Mouse (Mus musculus): ENCODE data around the gene Spin2d.
"Not testable (repeated sequence)": the region's sequence is repeated elsewhere in the genome, so short reads cannot be mapped to it uniquely, and the experiment has no call there.

Spin2d gene

DNA sequence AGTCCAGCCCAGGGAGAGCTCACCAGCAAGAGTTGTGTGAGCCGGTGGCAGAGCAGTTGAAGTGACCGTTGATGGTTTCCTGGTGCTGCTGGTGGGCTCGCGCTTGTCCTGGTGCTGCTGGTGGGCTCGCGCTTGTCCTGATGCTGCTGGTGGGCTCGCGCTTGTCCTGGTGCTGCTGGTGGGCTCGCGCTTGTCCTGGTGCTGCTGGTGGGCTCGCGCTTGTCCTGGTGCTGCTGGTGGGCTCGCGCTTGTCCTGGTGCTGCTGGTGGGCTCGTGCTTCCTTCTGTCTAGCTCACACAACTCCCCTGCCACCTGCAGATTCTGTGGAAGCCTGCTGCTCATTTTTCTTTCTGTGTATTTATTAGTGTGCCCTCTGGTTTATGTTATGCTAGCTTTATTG is at the start of gene Spin2d:
Spin2d (minus strand) TSS at position 101 of the 400 bp plus-strand sequence.
- DNase-seq (ENCODE audit: low spot score) = not testable (repeated sequence)

GRCm38 (mm10) chrX:73225365-73225764 is 48.6 kb upstream of the Spin2d start:
- no peak for DNase-seq (ENCODE audit: low spot score)

- DNase-seq (ENCODE audit: low spot score) = not testable (repeated sequence)
Observed at GRCm38 (mm10) chrX:73213819-73214564, 37.2 kb upstream of the Spin2d start, which contains the start of gene Xlr4b. TSS of gene Xlr4b (plus strand) at chrX:73214333.

DNA sequence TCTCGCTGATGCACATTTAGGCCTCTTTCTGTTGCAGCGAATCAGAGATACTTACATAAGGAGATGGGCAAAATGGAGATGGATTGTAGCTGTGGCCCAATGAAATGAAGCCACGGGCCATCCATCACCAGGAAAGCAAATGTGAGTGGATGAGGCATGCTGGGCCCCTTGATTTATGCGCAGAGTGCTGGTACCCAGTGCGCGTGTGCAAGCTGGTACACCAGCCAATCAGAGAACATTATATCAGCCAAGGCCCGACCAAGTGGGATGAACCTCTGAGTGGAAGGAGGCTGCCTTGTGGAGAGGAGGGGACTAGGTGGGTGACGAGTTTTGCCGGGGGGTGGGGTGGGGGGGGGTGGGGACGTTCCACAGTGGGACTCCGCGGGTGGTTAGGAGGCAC is 15.1 kb upstream of the Spin2d start, which contains the start of gene Xlr3b:
Xlr3b (plus strand) TSS at position 274 of the 400 bp plus-strand sequence.
- not testable (repeated sequence) for DNase-seq (ENCODE audit: low spot score)

DNA sequence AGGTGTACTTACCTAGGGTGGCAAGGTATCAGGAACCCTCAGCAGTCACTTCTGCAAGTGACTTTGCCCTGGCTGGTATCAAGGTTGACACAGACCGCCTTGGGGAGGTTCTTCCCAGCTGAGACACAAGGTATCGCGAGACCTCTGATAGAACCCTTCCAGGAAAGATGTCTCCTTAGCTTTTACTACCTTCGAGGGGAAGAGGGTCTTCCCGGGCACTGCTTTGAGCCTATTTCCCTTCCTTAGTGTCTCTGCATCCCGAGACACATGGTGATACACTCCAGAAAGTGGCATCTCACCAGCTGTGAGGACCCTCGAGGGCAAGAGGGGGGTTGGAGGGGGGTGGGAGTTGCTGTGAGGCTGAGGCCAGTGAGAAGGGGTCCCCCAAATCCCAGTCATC is 27.4 kb downstream of the Spin2d start, which contains the start of gene DXBay18:
DXBay18 (minus strand) TSS at position 101 of the 400 bp plus-strand sequence.
- DNase-seq (ENCODE audit: low spot score) = not testable (repeated sequence)

DNA sequence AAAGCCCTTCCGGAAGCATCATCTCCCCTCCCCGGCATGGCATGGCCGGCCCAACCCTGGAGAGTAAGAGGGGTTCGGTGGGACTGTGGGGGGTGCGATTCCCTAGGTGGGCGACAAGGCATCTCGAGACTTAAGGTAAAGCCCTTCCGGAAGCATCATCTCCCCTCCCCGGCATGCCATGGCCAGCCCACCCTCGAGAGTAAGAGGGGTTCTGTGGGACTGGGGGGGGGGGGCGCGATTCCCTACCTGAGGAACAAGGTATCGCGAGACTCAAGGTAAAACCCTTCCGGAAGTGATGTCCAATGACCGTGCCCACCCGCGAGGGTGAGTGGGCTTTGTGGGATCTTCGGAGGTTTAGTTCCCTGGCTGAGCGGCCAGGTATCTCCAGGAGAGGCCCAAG is 28.3 kb downstream of the Spin2d start, which contains the start of gene Xlr5b:
Xlr5b (plus strand) TSS at position 301 of the 400 bp plus-strand sequence.
- DNase-seq (ENCODE audit: low spot score) = not testable (repeated sequence)

GRCm38 (mm10) chrX:73143218-73143618 is 33.6 kb downstream of the Spin2d start:
- DNase-seq (ENCODE audit: low spot score) = not testable (repeated sequence)
